Mouse (Mus musculus): ENCODE data around the gene Spata25. TPM values are rescaled to one million over a fixed set of nuclear protein-coding genes. Genes with fewer than 3 reads are reported as not detected.
A peak's percentile ranks its signal among the peaks of the same experiment; 100 is the strongest.

Gene Spata25
- total RNA-seq, 2 experiments from 2014 or later, result not detected

- no peak for ATAC-seq (replicated peaks; ENCODE audit: low FRiP score, poor library complexity, severe bottlenecking)
Measured at GRCm38 (mm10) chr2:164787032-164787431, 41.3 kb downstream of the Spata25 start.

DNA sequence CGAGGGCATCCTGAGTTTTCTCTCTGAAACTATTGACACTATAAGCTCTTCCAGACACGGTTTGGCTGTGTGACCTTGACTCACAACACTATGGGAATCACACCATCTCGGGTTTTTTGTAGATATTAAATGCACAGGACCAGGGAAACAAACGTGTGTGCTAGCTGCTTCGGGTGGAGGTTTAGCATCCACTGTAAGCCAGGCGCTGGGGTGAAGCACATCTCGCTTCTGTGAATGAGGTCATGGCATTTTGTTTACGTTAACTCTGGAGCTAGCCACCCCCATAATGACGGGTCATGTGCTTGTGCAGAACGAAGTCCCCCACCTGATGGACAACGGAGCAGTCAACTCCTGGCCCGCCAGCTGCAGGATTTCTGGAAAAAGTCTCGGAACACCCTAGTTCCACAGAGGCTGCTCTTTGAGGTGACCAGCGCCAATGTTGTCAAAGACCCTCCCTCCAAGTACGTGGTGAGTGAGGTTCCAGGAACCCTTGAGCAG is 41.9 kb downstream of the Spata25 start:
- no peak for ATAC-seq (replicated peaks; ENCODE audit: low FRiP score, poor library complexity, severe bottlenecking)

DNA sequence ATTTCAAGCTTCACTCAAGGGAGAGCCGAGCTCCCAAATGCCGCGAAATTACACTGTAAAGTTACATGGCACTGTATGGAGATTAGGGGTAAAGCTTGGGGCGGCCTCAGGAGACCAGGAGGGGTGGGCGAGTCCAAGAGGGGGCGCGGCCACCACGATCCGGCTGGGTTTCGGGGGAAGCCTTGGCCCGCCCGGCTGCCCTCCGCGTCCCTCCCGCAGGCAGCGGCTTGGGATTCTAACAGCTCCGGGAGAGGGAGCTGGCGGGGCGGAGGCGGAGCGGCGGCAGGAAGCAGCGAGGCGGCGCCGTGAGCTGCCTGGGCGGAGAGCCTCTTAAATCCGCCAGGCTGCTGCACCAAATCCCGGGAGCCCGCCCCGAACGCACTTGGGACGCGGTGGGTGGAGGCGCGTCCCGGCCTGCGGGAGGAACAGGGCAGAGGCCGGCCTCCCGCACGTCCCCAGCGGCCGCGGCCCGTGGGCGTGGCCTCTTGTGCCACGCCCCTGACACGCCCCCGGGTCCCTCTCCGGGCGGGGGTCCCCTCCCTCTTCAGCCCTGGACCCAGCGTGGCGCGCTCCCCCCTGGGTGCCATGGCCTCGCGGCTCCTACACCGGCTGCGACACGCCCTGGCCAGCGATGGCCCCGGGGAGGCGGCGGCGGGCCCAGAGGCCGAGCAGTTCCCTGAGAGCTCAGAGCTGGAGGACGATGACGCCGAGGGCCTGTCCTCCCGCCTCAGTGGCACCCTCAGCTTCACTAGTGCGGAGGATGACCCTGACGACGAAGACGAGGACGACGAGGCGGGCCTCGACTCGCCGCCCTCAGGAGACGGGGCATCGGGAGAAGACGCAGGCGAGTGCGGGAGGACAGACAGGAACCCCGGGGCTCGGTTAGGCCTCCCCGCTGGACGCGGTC is 42.6 kb downstream of the Spata25 start, which contains the start of gene Snx21:
TSS of gene Snx21 (plus strand) at position 343 of the 907 bp plus-strand sequence.
- peak; percentile 84 for ATAC-seq (replicated peaks; ENCODE audit: low FRiP score, poor library complexity, severe bottlenecking)

DNA sequence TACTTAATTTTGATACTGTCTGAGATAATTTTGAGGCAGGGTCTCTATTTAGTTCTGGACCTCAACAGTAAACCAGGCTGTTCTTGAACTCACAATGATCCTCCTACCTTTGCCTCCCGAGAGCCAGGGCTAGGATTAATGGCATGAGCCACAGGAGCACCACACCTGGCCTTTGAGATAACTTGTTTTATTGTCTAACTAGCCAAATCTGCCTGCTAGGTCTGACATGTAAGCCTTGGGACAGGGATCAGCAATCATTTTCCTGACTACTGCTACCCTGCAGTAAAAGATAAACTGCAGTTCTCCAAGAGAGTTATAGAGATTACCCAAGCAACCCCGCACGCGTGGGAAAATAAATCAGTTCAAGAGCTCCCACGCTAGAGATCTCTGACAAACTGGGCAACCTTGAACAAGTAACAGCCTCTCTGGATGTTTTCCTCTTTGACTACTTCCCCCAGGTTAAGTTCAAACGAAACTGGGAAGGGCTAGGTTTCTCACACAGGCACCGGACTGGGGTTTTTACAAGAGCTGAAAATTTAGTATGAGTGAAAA is 43.4 kb downstream of the Spata25 start:
- no peak for ATAC-seq (replicated peaks; ENCODE audit: low FRiP score, poor library complexity, severe bottlenecking)

GRCm38 (mm10) chr2:164783926-164784581 is 44.3 kb downstream of the Spata25 start:
- no peak for ATAC-seq (replicated peaks; ENCODE audit: low FRiP score, poor library complexity, severe bottlenecking)

GRCm38 (mm10) chr2:164781876-164782275 is 46.5 kb downstream of the Spata25 start:
- no peak for ATAC-seq (replicated peaks; ENCODE audit: low FRiP score, poor library complexity, severe bottlenecking)

DNA sequence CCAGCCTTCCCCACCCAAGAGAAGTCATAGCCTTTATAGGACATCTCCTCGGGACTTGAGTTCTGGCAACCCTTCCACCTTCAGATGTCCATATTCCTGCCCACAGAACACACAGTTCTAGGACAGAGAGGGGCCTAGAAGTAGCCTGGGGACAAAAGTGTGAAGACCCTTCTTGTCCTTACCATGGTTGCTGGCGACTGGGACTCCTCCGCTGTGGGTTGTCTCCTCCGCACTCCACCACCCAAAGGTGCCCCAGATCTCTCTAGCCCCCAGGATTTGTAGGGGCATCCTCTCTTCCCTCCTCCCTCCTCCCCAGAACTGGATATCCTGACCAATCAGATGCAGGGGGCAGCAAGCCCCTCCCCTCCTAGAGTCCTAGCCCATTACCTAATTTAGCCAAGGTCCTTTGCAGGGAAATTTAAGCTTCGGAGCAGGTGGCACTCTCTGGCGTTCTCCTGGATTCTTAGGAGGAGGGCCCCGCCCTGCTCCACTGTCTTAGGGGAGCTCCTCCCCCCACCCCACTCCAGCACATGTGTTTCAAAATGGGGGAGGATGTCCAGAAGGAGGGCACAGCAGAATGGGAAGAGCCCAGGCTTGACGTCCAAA is 48.8 kb downstream of the Spata25 start, which contains the start of gene Tnnc2:
TSS of gene Tnnc2 (minus strand) at position 487 of the 606 bp plus-strand sequence.
- no peak for ATAC-seq (replicated peaks; ENCODE audit: low FRiP score, poor library complexity, severe bottlenecking)

DNA sequence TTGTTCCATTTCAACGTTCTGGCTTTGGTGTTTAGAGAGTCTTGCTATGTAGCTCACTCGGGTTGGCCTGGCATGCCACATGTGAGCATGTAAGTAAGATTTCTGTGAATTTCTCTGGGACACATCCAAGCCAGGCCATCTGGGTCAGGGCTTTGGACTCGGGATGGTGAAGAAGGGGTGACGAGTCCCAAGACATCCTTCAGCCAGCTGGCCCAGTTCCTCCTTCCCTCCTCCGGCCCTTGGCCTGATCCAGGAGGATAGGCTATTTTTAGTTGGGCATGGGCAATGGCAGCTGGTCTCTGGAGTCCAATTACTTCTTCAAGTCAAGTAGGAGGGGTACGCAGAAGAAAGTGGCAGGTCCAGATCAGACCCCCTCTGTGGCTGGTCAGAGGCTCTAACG is 49.5 kb downstream of the Spata25 start:
- no peak for ATAC-seq (replicated peaks; ENCODE audit: low FRiP score, poor library complexity, severe bottlenecking)

GRCm38 (mm10) chr2:164778015-164778287 is 50.4 kb downstream of the Spata25 start:
- ATAC-seq (replicated peaks; ENCODE audit: low FRiP score, poor library complexity, severe bottlenecking), result no peak

DNA sequence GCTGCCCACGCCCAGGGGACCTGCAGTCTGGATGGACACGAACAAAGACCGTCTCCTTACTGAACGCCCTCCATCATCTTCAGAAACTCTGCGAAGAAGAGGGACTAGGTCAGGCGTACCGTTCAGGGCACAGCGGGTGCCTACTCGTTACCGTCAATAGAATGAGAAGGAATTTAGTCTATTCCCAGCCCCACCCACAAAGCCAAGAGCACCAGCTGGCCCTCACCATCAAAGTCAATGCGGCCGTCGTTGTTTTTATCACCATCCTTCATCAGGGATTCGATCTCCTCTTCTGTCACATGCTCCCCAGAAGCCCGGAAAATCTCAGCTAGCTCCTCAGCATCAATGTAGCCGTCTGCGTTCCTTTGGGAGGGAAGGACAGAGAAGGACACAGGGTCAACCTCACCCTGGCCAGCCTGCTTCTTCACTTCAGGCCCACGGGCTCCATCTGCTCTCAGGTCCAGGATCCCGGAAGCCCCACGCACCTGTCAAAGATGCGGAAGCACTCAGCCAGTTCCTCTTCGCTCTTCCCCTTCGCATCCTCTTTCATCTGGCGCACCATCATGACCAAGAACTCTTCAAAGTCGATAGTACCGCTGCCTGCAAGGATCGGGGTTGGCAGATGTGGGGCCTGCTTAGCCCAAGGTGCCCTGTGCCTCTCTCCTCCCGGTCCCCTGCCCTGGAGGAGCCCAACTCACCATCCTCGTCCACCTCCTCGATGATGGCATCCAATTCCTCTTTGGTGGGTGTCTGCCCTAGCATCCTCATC is 50.9 kb downstream of the Spata25 start:
- no peak for ATAC-seq (replicated peaks; ENCODE audit: low FRiP score, poor library complexity, severe bottlenecking)

DNA sequence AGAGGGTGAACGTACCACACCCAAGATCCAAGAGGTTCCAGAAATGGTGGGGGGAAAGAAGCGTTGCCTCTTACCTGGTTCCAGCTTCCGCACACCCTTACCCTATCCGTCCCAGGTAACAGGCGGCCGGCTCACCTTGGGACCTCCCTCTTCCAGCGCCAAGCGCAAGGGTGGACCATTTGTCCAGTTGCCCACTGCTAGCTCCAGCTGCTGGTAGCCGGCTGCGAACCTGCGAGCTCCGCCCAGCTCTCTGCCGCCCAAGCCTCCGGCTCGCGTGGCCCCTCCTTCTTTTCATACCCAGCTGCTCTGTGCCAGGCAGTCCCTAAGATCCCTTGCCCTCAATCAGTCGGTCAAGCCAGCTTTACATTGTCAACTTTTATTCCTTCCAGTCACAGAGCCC is 51.5 kb downstream of the Spata25 start:
- no peak for ATAC-seq (replicated peaks; ENCODE audit: low FRiP score, poor library complexity, severe bottlenecking)

Other genes with a start within 250 kb of the Spata25 start
- not detected in 2 replicates for gene Wfdc6a, start 243.1 kb downstream of the Spata25 start, total RNA-seq (2015; ENCODE audit: low replicate concordance)
- not detected in 2 replicates for gene Wfdc6a, start 243.1 kb downstream of the Spata25 start, total RNA-seq (2017; ENCODE audit: low replicate concordance)
- gene Eppin, start 234.9 kb downstream of the Spata25 start, total RNA-seq (2015; ENCODE audit: low replicate concordance), result not detected in 2 replicates
- not detected in 2 replicates for gene Eppin, start 234.9 kb downstream of the Spata25 start, total RNA-seq (2017; ENCODE audit: low replicate concordance)
- gene Wfdc6b, start 215.0 kb downstream of the Spata25 start, total RNA-seq (2015; ENCODE audit: low replicate concordance), result not detected in 2 replicates
- gene Wfdc6b, start 215.0 kb downstream of the Spata25 start, total RNA-seq (2017; ENCODE audit: low replicate concordance), result not detected in 2 replicates
- not detected in 2 replicates for gene Wfdc8, start 214.9 kb downstream of the Spata25 start, total RNA-seq (2015; ENCODE audit: low replicate concordance)
- not detected in 2 replicates for gene Wfdc8, start 214.9 kb downstream of the Spata25 start, total RNA-seq (2017; ENCODE audit: low replicate concordance)
- gene Wfdc16, start 189.7 kb downstream of the Spata25 start, total RNA-seq (2015; ENCODE audit: low replicate concordance), result not detected in 2 replicates
- not detected in 2 replicates for gene Wfdc16, start 189.7 kb downstream of the Spata25 start, total RNA-seq (2017; ENCODE audit: low replicate concordance)
- gene Wfdc10, start 172.5 kb downstream of the Spata25 start, total RNA-seq (2015; ENCODE audit: low replicate concordance), result not detected in 2 replicates
- not detected in 2 replicates for gene Wfdc10, start 172.5 kb downstream of the Spata25 start, total RNA-seq (2017; ENCODE audit: low replicate concordance)
- not detected in 2 replicates for gene Wfdc9, start 172.0 kb downstream of the Spata25 start, total RNA-seq (2015; ENCODE audit: low replicate concordance)
- gene Wfdc9, start 172.0 kb downstream of the Spata25 start, total RNA-seq (2017; ENCODE audit: low replicate concordance), result not detected in 2 replicates
- gene Wfdc11, start 154.4 kb downstream of the Spata25 start, total RNA-seq (2015; ENCODE audit: low replicate concordance), result not detected in 2 replicates
- gene Wfdc11, start 154.4 kb downstream of the Spata25 start, total RNA-seq (2017; ENCODE audit: low replicate concordance), result not detected in 2 replicates
- gene Wfdc13, start 143.4 kb downstream of the Spata25 start, total RNA-seq (2015; ENCODE audit: low replicate concordance), result not detected in 2 replicates
- not detected in 2 replicates for gene Wfdc13, start 143.4 kb downstream of the Spata25 start, total RNA-seq (2017; ENCODE audit: low replicate concordance)
- not detected in 2 replicates for gene Spint4, start 130.0 kb downstream of the Spata25 start, total RNA-seq (2015; ENCODE audit: low replicate concordance)
- gene Spint4, start 130.0 kb downstream of the Spata25 start, total RNA-seq (2017; ENCODE audit: low replicate concordance), result not detected in 2 replicates
- not detected in 2 replicates for gene Spint5, start 113.2 kb downstream of the Spata25 start, total RNA-seq (2015; ENCODE audit: low replicate concordance)
- not detected in 2 replicates for gene Spint5, start 113.2 kb downstream of the Spata25 start, total RNA-seq (2017; ENCODE audit: low replicate concordance)
- 4.2 and 6.1 TPM in 2 replicates for gene Wfdc3, start 82.6 kb downstream of the Spata25 start, total RNA-seq (2015; ENCODE audit: low replicate concordance)
- gene Wfdc3, start 82.6 kb downstream of the Spata25 start, total RNA-seq (2017; ENCODE audit: low replicate concordance), result 2.3 and 2.8 TPM in 2 replicates
- gene Dnttip1, start 82.6 kb downstream of the Spata25 start, total RNA-seq (2015; ENCODE audit: low replicate concordance), result 64.6 and 69.2 TPM in 2 replicates
- 44.0 and 58.0 TPM in 2 replicates for gene Dnttip1, start 82.6 kb downstream of the Spata25 start, total RNA-seq (2017; ENCODE audit: low replicate concordance)
- gene Ube2c, start 58.6 kb downstream of the Spata25 start, total RNA-seq (2015; ENCODE audit: low replicate concordance), result 1,168 and 1,264 TPM in 2 replicates
- 649 and 1,020 TPM in 2 replicates for gene Ube2c, start 58.6 kb downstream of the Spata25 start, total RNA-seq (2017; ENCODE audit: low replicate concordance)
- not detected in 2 replicates for gene Tnnc2, start 48.6 kb downstream of the Spata25 start, total RNA-seq (2015; ENCODE audit: low replicate concordance)
- not detected in 2 replicates for gene Tnnc2, start 48.6 kb downstream of the Spata25 start, total RNA-seq (2017; ENCODE audit: low replicate concordance)
- not detected in 2 replicates for gene Snx21, start 42.7 kb downstream of the Spata25 start, total RNA-seq (2015; ENCODE audit: low replicate concordance)
- 0.13 TPM in 1 of 2 replicates, not detected in the other for gene Snx21, start 42.7 kb downstream of the Spata25 start, total RNA-seq (2017; ENCODE audit: low replicate concordance)
- gene Acot8, start 23.7 kb downstream of the Spata25 start, total RNA-seq (2015; ENCODE audit: low replicate concordance), result 23.8 and 30.6 TPM in 2 replicates
- 33.6 and 58.4 TPM in 2 replicates for gene Acot8, start 23.7 kb downstream of the Spata25 start, total RNA-seq (2017; ENCODE audit: low replicate concordance)
- gene Zswim3, start 23.4 kb downstream of the Spata25 start, total RNA-seq (2015; ENCODE audit: low replicate concordance), result 2.5 and 7.2 TPM in 2 replicates
- 1.3 and 2.3 TPM in 2 replicates for gene Zswim3, start 23.4 kb downstream of the Spata25 start, total RNA-seq (2017; ENCODE audit: low replicate concordance)
- 1.1 and 5.4 TPM in 2 replicates for gene Zswim1, start 5.9 kb downstream of the Spata25 start, total RNA-seq (2015; ENCODE audit: low replicate concordance)
- 0.30 TPM in 1 of 2 replicates, not detected in the other for gene Zswim1, start 5.9 kb downstream of the Spata25 start, total RNA-seq (2017; ENCODE audit: low replicate concordance)
- gene Ctsa, start 4.3 kb upstream of the Spata25 start, total RNA-seq (2015; ENCODE audit: low replicate concordance), result 34.0 and 35.3 TPM in 2 replicates
- gene Ctsa, start 4.3 kb upstream of the Spata25 start, total RNA-seq (2017; ENCODE audit: low replicate concordance), result 38.9 and 43.0 TPM in 2 replicates
- not detected in 2 replicates for gene Neurl2, start 4.9 kb upstream of the Spata25 start, total RNA-seq (2015; ENCODE audit: low replicate concordance)
- 1.2 TPM in 1 of 2 replicates, not detected in the other for gene Neurl2, start 4.9 kb upstream of the Spata25 start, total RNA-seq (2017; ENCODE audit: low replicate concordance)
- 1.3 and 5.0 TPM in 2 replicates for gene Pltp, start 29.2 kb upstream of the Spata25 start, total RNA-seq (2015; ENCODE audit: low replicate concordance)
- 0.23 TPM in 1 of 2 replicates, not detected in the other for gene Pltp, start 29.2 kb upstream of the Spata25 start, total RNA-seq (2017; ENCODE audit: low replicate concordance)
- 57.7 and 71.3 TPM in 2 replicates for gene Pcif1, start 50.8 kb upstream of the Spata25 start, total RNA-seq (2015; ENCODE audit: low replicate concordance)
- 36.3 and 42.7 TPM in 2 replicates for gene Pcif1, start 50.8 kb upstream of the Spata25 start, total RNA-seq (2017; ENCODE audit: low replicate concordance)
- gene Zfp335, start 83.2 kb upstream of the Spata25 start, total RNA-seq (2015; ENCODE audit: low replicate concordance), result 25.2 and 25.6 TPM in 2 replicates
- 14.9 and 16.3 TPM in 2 replicates for gene Zfp335, start 83.2 kb upstream of the Spata25 start, total RNA-seq (2017; ENCODE audit: low replicate concordance)
- gene Mmp9, start 112.2 kb upstream of the Spata25 start, total RNA-seq (2015; ENCODE audit: low replicate concordance), result 41.1 and 44.7 TPM in 2 replicates
- 21.5 and 25.3 TPM in 2 replicates for gene Mmp9, start 112.2 kb upstream of the Spata25 start, total RNA-seq (2017; ENCODE audit: low replicate concordance)
- not detected in 2 replicates for gene Slc12a5, start 132.3 kb upstream of the Spata25 start, total RNA-seq (2015; ENCODE audit: low replicate concordance)
- not detected in 2 replicates for gene Slc12a5, start 132.3 kb upstream of the Spata25 start, total RNA-seq (2017; ENCODE audit: low replicate concordance)
- gene Ncoa5, start 206.3 kb upstream of the Spata25 start, total RNA-seq (2015; ENCODE audit: low replicate concordance), result 8.4 and 9.0 TPM in 2 replicates
- 13.5 and 20.0 TPM in 2 replicates for gene Ncoa5, start 206.3 kb upstream of the Spata25 start, total RNA-seq (2017; ENCODE audit: low replicate concordance)
- 5.0 TPM in 1 of 2 replicates, not detected in the other for gene Cd40, start 227.1 kb upstream of the Spata25 start, total RNA-seq (2015; ENCODE audit: low replicate concordance)
- 0.08 and 3.6 TPM in 2 replicates for gene Cd40, start 227.1 kb upstream of the Spata25 start, total RNA-seq (2017; ENCODE audit: low replicate concordance)

Measured in erythroid progenitor cell, adult 5-6 weeks (primary cell).